Mouse (Mus musculus) ES-E14 (cell line): ENCODE data around the gene Ugt8a.

Experiments used
- CHD2 ChIP-seq: IDR thresholded peaks from 2 replicates; pipeline ENCODE4 v1.6.1; 2014; ENCODE audit warnings: mild to moderate bottlenecking, low read depth, low read length, inconsistent platforms
- HCFC1 ChIP-seq: IDR thresholded peaks from 2 replicates; pipeline ENCODE4 v1.6.1; 2012; ENCODE audit warnings: low read length, inconsistent platforms, borderline replicate concordance; ENCODE audit not compliant: insufficient read depth
- MAFK ChIP-seq: IDR thresholded peaks from 2 replicates; pipeline ENCODE4 v1.6.1; 2014; ENCODE audit warnings: mild to moderate bottlenecking, low read depth, low read length, inconsistent platforms; ENCODE audit not compliant: insufficient read depth
- ZC3H11A ChIP-seq: IDR thresholded peaks from 2 replicates; pipeline ENCODE4 v1.6.1; 2012; ENCODE audit warnings: low read depth, mild to moderate bottlenecking, inconsistent platforms, low read length, borderline replicate concordance
- ZNF384 ChIP-seq: IDR thresholded peaks from 2 replicates; pipeline ENCODE4 v1.6.1; 2012; ENCODE audit warnings: low read depth, low read length, inconsistent platforms

GRCm38 (mm10) chr3:125827256-125827655, 111.2 kb downstream of the Ugt8a start:
- TF ChIP-seq MAFK (no peak), CHD2 (no peak), ZC3H11A (no peak), ZNF384 (no peak), HCFC1 (no peak)
